Mouse (Mus musculus) R1 (cell line): ENCODE results near the gene Morc2a.

Experiments
- DNase-seq: peaks from one replicate; pipeline ENCODE4 v3.0.0-alpha.2; 2018; ENCODE audit warnings: low read depth, low spot score

Gene Morc2a

GRCm38 (mm10) chr11:3733933-3734636 is 85.1 kb downstream of the Morc2a start:
- peak; percentile 18 for DNase-seq

DNA sequence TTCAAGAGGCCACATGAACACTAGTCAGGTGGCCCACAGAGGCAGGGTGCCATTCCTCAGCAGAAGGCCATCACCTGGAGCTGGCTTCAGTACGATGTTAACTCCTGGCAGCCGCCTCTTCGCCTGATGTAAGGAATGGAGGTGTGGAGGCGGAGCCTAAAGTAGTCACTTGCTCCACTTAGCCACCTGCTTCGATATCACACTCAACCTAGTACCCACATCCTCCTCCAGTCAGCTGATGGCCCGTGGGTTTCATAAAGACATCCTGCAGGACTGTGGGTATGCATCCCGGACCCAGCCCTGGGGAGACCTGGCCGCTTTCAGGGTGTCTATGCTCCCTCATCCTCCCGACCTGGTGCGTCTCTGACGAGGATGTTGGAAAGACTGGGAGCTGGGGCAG is 86.7 kb downstream of the Morc2a start:
- no peak for DNase-seq

DNA sequence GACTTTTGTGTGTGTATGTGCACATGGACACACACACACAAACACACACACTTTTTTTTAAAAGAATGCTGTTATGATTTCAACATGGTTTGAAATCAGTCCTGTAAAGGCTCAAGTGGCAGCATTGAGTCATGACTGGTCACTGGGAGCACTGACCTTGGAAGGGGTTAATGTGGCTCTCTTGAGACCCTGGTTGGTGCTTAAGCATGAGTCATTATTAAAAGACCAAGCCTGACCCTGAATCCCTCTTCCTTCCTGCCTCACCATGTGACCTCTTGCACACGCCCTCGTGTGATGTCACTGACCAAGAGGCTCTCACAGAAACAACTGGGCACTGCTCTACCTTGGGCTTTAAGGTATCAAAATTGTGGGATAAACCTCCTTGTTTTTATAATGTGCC is 89.8 kb downstream of the Morc2a start:
- no peak for DNase-seq
